Mouse (Mus musculus) embryonic facial prominence, embryonic 14.5 days (tissue): ENCODE measurements at regions not wholly inside any gene's neighbourhood (a gene's known extent, or its start where the extent isn't known, plus 50 kb on each side); places are given as distances from the start of the nearest gene placed in this dataset.

Experiments used
- ATAC-seq: fragments of 200-750 bp; cut with Nextera tagmentation; 2 replicates; pipeline ENCODE4 v1.8.0; 2017; ENCODE audit warnings: low read depth, moderate number of reproducible peaks, moderate TSS enrichment
- DNase-seq: peaks from one replicate; pipeline ENCODE4 v3.0.0-alpha.2; 2015; ENCODE audit warnings: low spot score
- H3K27ac ChIP-seq: fragments of 300-500 bp; sonication (generic); replicated peaks from 2 replicates; pipeline ENCODE4 v1.5.1; 2014; ENCODE audit warnings: low read depth, mild to moderate bottlenecking, low read length, moderate library complexity
- H3K27me3 ChIP-seq: fragments of 300-500 bp; sonication (generic); replicated peaks from 2 replicates; pipeline ENCODE4 v1.6.1; 2014; ENCODE audit warnings: low read length; ENCODE audit not compliant: control insufficient read depth, insufficient read depth
- H3K36me3 ChIP-seq: fragments of 300-500 bp; sonication (generic); 2 replicates; pipeline ENCODE4 v1.6.1; 2014; ENCODE audit warnings: low read length, mixed read lengths; ENCODE audit not compliant: control insufficient read depth, insufficient read depth
- H3K4me1 ChIP-seq: fragments of 300-500 bp; sonication (generic); 2 replicates; pipeline ENCODE4 v1.6.1; 2014; ENCODE audit warnings: antibody characterized with exemption, low read length; ENCODE audit not compliant: control insufficient read depth, insufficient read depth
- H3K4me2 ChIP-seq: fragments of 300-500 bp; sonication (generic); 2 replicates; pipeline ENCODE4 v1.6.1; 2014; ENCODE audit warnings: low read depth, mild to moderate bottlenecking, low read length, moderate library complexity, mixed read lengths
- H3K4me3 ChIP-seq: fragments of 300-500 bp; sonication (generic); 2 replicates; pipeline ENCODE4 v1.5.1; 2014; ENCODE audit warnings: low read depth, mild to moderate bottlenecking, low read length
- H3K9ac ChIP-seq: fragments of 300-500 bp; sonication (generic); 2 replicates; pipeline ENCODE4 v1.6.1; 2014; ENCODE audit warnings: low read depth, mild to moderate bottlenecking, low read length, moderate library complexity, mixed read lengths
- H3K9me3 ChIP-seq: fragments of 300-500 bp; sonication (generic); 2 replicates; pipeline ENCODE4 v1.6.1; 2016; ENCODE audit warnings: low read length; ENCODE audit not compliant: control insufficient read depth
- WGBS: fragments of 180-500 bp; shearing (Covaris S2); extraction: QIAGEN DNeasy Blood & Tissue Kit; methylation state at CpG from one replicate; pipeline ENCODE4 v1.1.7; 2014; 5-methylcytosine and 5-hydroxymethylcytosine counted together

DNA sequence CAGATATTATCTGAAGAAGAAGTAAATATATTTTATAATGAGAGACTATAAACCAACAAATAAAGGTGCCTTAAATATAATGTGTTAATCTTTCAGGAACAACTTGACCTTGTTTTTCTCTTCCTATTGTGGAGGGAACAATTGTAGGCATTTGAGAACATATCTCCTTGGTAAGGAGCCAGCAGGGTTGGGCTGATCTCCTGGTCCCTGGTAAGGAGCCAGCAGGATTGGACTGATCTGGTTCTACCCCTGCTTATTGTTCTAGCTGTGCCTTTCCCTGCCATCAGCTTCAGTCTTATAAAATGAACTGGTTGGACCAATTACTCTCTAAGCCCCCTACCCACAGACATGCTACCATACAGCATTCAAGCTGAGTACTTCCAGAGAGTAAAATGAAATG, 187.7 kb upstream of the Gria1 start:
- Histone ChIP-seq H3K9me3 (no peaks in the 10 kb centered on the region), H3K36me3 (no peaks in the 10 kb centered on the region), H3K4me1 (no peaks in the 10 kb centered on the region), H3K27me3 (no peaks in the 10 kb centered on the region), H3K4me3 (no peak overlapping the region), H3K9ac (no peak overlapping the region), H3K27ac (no peak overlapping the region), H3K4me2 (no peak overlapping the region)
- DNase-seq: no peak
- no peak for ATAC-seq

DNA sequence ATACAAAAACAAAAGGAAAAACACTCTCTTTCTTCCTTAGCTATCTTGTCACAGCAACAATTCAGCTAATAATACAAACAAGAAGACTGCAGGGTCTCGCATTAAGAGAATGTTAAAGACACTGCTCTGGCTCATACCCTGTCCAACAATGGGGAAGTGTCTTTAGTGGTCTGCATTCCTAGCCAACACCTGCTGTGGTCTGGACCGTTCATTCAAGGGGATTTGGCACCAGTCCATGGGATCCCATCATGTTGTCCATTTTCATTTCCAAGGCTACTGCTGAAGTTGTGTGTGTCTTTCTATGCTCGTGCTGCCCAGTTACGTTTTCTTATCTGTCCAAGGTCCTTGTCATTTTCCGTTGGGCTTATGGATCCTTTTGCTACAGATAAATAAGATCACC, 183.7 kb upstream of the Gria1 start:
- H3K27ac ChIP-seq: no peak overlapping the region
- no peaks in the 10 kb centered on the region for H3K27me3 ChIP-seq
- WGBS: 74% methylated on average over 5 of the region's 5 CpGs
- no peak overlapping the region for H3K4me3 ChIP-seq
- no peak overlapping the region for H3K9ac ChIP-seq
- DNase-seq (no peak), ATAC-seq (0 out of 2 replicates have a peak, but pooled peaks have one; percentile 26)
- no peaks in the 10 kb centered on the region for H3K36me3 ChIP-seq
- no peak overlapping the region for H3K4me2 ChIP-seq
- no peaks in the 10 kb centered on the region for H3K9me3 ChIP-seq
- no peaks in the 10 kb centered on the region for H3K4me1 ChIP-seq

DNA sequence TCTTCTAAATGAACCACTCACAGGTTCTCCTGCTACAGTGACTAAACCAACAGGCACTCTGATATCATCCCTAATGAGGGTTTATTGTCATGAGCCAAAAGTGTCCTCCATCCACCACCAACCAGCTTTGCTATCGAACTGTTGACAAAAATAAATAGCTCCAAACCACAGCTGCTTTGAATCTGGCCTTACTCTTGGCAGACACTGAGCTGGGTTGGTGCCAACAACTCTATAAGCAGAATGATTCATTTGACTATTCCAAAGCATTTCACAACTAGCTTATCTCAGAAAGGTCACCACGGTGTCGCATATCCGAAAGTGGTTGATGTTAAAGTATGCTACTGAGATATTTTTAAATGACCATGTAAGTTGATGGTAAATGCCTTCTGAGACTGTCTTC, 148.5 kb upstream of the Gria1 start:
- Histone ChIP-seq H3K27ac (no peak overlapping the region), H3K9me3 (no peaks in the 10 kb centered on the region), H3K9ac (no peak overlapping the region), H3K36me3 (no peaks in the 10 kb centered on the region), H3K4me2 (no peak overlapping the region), H3K27me3 (no peaks in the 10 kb centered on the region), H3K4me3 (no peak overlapping the region), H3K4me1 (no peaks in the 10 kb centered on the region)
- 54% methylated on average over 4 of the region's 4 CpGs for WGBS
- peak; percentile 83 for DNase-seq
- ATAC-seq: no peak

DNA sequence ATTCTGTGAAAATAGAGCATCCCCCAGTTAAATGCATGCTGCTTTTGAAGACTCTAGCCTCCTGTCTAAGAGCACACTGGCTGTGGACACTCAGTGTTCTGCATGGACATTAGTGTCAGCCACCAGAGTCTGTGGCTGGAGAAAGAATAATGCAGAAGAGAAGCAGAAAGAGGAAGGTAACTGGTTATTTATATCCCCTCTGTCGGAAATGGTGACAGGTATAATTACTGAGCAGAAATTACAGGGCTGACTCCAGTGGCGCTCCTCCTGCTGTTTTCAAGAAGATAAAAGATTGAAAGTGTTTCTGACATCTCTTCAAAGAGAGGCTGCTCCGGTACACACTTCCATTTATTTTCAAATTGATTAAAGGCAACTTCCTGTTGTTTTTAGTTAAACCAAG, 139.5 kb upstream of the Gria1 start:
- H3K4me1 ChIP-seq: no peaks in the 10 kb centered on the region
- no peak overlapping the region for H3K4me3 ChIP-seq
- no peaks in the 10 kb centered on the region for H3K36me3 ChIP-seq
- ATAC-seq: no peak
- no peak overlapping the region for H3K27ac ChIP-seq
- H3K9ac ChIP-seq: no peak overlapping the region
- no peak overlapping the region for H3K4me2 ChIP-seq
- H3K9me3 ChIP-seq: 0 out of 2 replicates have a peak, but pooled peaks cover 4% of the 10 kb centered on the region
- DNase-seq: no peak
- 11% methylated on average over 3 of the region's 3 CpGs for WGBS
- no peaks in the 10 kb centered on the region for H3K27me3 ChIP-seq

DNA sequence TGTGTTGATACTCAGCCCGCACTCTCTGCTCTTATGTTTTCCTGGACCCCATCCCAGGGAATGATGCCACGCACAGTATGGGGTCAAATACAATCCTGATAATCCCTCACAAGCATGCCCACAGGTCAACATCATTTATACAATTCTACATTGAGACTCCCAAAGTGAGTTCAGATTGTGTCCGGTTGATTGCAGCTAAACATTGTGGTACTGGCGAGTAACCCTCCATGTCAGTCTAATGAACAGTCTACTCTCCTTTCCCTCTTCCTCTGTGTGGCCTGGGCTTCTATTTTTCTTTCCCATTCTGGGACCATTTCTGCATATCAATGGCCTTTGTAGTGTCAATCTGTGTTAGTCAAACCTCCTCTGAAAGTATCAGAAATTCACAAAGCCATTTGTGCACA, 112.6 kb upstream of the Gria1 start:
- peak; percentile 12 for DNase-seq

DNA sequence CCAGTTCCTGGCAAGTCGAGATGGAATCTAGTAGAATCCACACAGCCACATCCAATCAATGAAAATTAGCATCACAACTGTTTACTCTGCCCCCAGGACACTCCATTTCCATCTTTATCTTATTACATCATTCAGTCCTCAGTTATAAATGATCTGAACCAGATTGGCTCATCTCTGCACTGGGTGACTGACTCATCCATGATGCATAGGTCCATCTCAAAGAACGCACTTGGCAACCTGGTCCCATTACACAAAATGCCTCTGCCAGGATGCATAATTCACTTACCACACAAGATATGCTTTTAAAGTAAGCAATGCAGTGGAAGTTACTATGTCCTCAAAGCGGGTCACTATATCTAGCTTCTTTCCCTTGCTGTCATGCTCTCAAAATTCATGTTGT, 110.0 kb upstream of the Gria1 start:
- 80% methylated on average over 3 of the region's 3 CpGs for WGBS
- Histone ChIP-seq H3K9me3 (no peaks in the 10 kb centered on the region), H3K27me3 (no peaks in the 10 kb centered on the region), H3K36me3 (no peaks in the 10 kb centered on the region), H3K4me1 (no peaks in the 10 kb centered on the region), H3K9ac (no peak overlapping the region), H3K27ac (no peak overlapping the region), H3K4me2 (no peak overlapping the region), H3K4me3 (no peak overlapping the region)
- no peak for ATAC-seq
- no peak for DNase-seq

More for the DNA sequence above, 112.6 kb upstream of the Gria1 start:
- Histone ChIP-seq H3K9ac (no peak overlapping the region), H3K4me3 (no peak overlapping the region), H3K4me2 (no peak overlapping the region), H3K36me3 (no peaks in the 10 kb centered on the region), H3K27ac (no peak overlapping the region), H3K9me3 (no peaks in the 10 kb centered on the region), H3K4me1 (no peaks in the 10 kb centered on the region), H3K27me3 (no peaks in the 10 kb centered on the region)
- WGBS: 77% methylated on average over 4 of the region's 4 CpGs
- no peak for ATAC-seq

DNA sequence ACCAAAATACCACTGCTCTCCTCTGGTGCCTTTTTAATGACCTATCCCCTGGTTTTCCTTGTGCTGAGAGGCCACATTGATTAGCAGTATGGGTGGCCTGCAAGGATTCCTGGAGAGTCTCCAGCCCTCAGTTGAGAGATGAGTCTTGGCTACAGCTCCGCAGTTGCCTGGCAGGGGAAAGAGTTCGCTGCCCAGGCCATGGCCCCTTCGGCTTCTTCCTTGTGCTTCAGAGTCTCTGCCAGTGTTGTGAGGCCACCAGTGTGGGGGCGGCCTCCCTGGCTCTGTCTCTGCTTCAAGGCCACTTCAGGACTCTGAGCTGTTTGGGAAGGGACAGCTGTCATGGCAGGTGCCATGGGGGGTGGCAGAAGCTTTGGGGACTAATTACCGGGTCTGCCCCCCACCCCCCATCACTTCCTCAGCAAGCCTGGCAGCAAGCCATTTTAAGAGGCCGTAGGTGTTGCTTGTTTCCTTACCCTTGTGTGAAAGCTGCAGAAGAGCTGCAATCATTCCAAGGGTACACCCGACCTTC, 85.8 kb upstream of the Gria1 start:
- no peak for ATAC-seq
- no peaks in the 10 kb centered on the region for H3K27me3 ChIP-seq
- no peak for DNase-seq
- WGBS: 81% methylated on average over 7 of the region's 7 CpGs
- no peak overlapping the region for H3K4me2 ChIP-seq
- H3K36me3 ChIP-seq: no peaks in the 10 kb centered on the region
- no peak overlapping the region for H3K4me3 ChIP-seq
- no peak overlapping the region for H3K9ac ChIP-seq
- no peak overlapping the region for H3K27ac ChIP-seq
- H3K4me1 ChIP-seq: no peaks in the 10 kb centered on the region
- H3K9me3 ChIP-seq: no peaks in the 10 kb centered on the region

DNA sequence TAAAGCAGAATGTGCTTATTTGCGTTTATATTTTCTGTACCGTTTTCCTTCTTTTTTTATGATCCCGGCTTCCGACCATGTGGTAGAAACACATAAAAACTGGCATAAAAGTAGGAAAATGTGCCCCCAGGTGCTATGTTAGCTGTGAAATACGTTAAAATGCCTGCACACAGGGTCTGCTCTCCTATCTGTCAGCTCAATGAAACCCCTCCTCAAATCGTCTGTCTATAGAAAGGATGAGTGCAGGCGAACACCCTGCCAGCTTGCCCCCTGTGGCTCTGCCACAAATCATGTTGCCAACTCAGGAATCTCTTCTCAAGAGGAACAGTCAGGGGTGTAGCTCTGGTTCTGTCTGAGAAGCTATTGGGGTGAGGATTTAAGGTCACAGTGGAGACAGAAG, 78.4 kb upstream of the Gria1 start:
- 72% methylated on average over 7 of the region's 7 CpGs for WGBS
- no peaks in the 10 kb centered on the region for H3K4me1 ChIP-seq
- H3K9me3 ChIP-seq: no peaks in the 10 kb centered on the region
- H3K27me3 ChIP-seq: no peaks in the 10 kb centered on the region
- no peak overlapping the region for H3K4me2 ChIP-seq
- H3K27ac ChIP-seq: no peak overlapping the region
- DNase-seq: no peak
- H3K9ac ChIP-seq: no peak overlapping the region
- no peak overlapping the region for H3K4me3 ChIP-seq
- H3K36me3 ChIP-seq: no peaks in the 10 kb centered on the region
- no peak for ATAC-seq

DNA sequence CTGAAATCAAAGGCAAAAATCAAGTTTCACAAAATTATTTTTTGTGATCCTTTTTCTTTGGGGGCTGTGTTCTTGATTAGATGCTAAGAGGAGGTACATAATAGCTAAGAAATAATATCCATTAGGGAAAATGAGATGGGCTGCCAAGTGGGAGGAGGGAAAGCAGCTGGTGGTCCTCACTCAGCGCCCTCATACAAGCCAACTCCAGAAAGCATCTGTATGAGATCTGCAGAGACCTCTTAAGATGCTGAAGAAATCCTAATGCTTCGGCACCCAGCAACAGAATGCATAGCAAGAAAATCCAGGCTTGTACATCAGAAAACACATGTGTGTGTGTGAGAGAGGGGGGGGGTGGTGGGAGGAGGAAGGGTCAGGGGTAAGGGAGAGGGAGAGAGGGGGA, 58.8 kb upstream of the Gria1 start:
- WGBS: 68% methylated on average over 2 of the region's 2 CpGs
- H3K9me3 ChIP-seq: no peaks in the 10 kb centered on the region
- no peak overlapping the region for H3K9ac ChIP-seq
- no peaks in the 10 kb centered on the region for H3K27me3 ChIP-seq
- ATAC-seq: no peak
- H3K4me1 ChIP-seq: no peaks in the 10 kb centered on the region
- no peak overlapping the region for H3K27ac ChIP-seq
- no peak overlapping the region for H3K4me2 ChIP-seq
- H3K4me3 ChIP-seq: no peak overlapping the region
- DNase-seq: no peak
- no peaks in the 10 kb centered on the region for H3K36me3 ChIP-seq
